Mouse (Mus musculus) gastrocnemius, adult 2 months (tissue): ENCODE measurements around the gene Abcc4. TPM values are rescaled to one million over a fixed set of nuclear protein-coding genes. Genes with fewer than 3 reads are reported as not detected.

Source experiments
- DNase-seq: peaks from one replicate; pipeline ENCODE4 v3.0.0; 2022
- H3K27ac ChIP-seq: fragments of 200-600 bp; 2 replicates; pipeline ENCODE4 v1.8.1; 2022; ENCODE audit warnings: mild to moderate bottlenecking
- H3K4me3 ChIP-seq: fragments of 200-600 bp; 2 replicates; pipeline ENCODE4 v1.8.1; 2022; ENCODE audit warnings: mild to moderate bottlenecking, moderate library complexity
- CTCF ChIP-seq: fragments of 200-600 bp; IDR thresholded peaks from 2 replicates; pipeline ENCODE4 v1.8.1; 2022; ENCODE audit warnings: antibody characterized with exemption, mild to moderate bottlenecking, moderate library complexity
- intact Hi-C: fragments of 180-260 bp; cut with DNase I; formaldehyde crosslinking; loops from one replicate; pipeline ENCODE4 v1.15.1; 2025
- total RNA-seq, 2 experiments: library from RNA; stranded (reverse); gene quantifications; 2 replicates each; pipeline ENCODE4 v1.2.3; 2021

Abcc4 gene
- total RNA-seq, 2 experiments from 2014 or later = 10.1 to 12.2 TPM

GRCm38 (mm10) chr14:118723920-118724693 is 18.1 kb upstream of the Abcc4 start:
- DNase-seq = no peak
- intact Hi-C loops = no loop called here
- no peak overlapping the region for H3K27ac ChIP-seq
- TF ChIP-seq CTCF = no peak
- no peak overlapping the region for H3K4me3 ChIP-seq

- Histone ChIP-seq H3K27ac (peak overlapping the region; percentile 76; the same call in 1 of the 2 replicates), H3K4me3 (no peak overlapping the region)
- no peak for DNase-seq
- intact Hi-C loops = no loop called here
- no peak for TF ChIP-seq CTCF
Observed at GRCm38 (mm10) chr14:118719566-118720174, 13.7 kb upstream of the Abcc4 start.

- TF ChIP-seq CTCF = no peak
- peak; percentile 63 for DNase-seq
- intact Hi-C loops = no loop called here
- Histone ChIP-seq H3K4me3 (no peak overlapping the region), H3K27ac (peak overlapping the region; percentile 76)
Observed at GRCm38 (mm10) chr14:118718576-118718975, 12.6 kb upstream of the Abcc4 start.

- H3K27ac ChIP-seq = 0 out of 2 replicates have a peak overlapping the region, but pooled peaks have one; percentile 20
- DNase-seq = peak; percentile 48
- no peak overlapping the region for H3K4me3 ChIP-seq
- TF ChIP-seq CTCF = no peak
- intact Hi-C loops = no loop called here
Observed at GRCm38 (mm10) chr14:118716372-118717312, 10.6 kb upstream of the Abcc4 start.

- no peak for DNase-seq
- TF ChIP-seq CTCF = no peak
- intact Hi-C loops = no loop called here
Observed at GRCm38 (mm10) chr14:118714720-118715119, 8.7 kb upstream of the Abcc4 start.

GRCm38 (mm10) chr14:118714320-118714719 is 8.3 kb upstream of the Abcc4 start:
- H3K4me3 ChIP-seq = no peak overlapping the region
- no peak overlapping the region; the same call in 1 of the 2 replicates for H3K27ac ChIP-seq
- TF ChIP-seq CTCF = no peak
- intact Hi-C loops = no loop called here
- no peak for DNase-seq

More at GRCm38 (mm10) chr14:118714720-118715119, 8.7 kb upstream of the Abcc4 start:
- no peak overlapping the region for H3K27ac ChIP-seq
- no peak overlapping the region for H3K4me3 ChIP-seq

- H3K4me3 ChIP-seq = peak overlapping the region; percentile 66
- intact Hi-C loops = no loop called here
- H3K27ac ChIP-seq = peak overlapping the region; percentile 82
- no peak for DNase-seq
- no peak for TF ChIP-seq CTCF
Observed at GRCm38 (mm10) chr14:118713869-118714268, 7.8 kb upstream of the Abcc4 start.

GRCm38 (mm10) chr14:118713408-118713807 is 7.4 kb upstream of the Abcc4 start:
- peak; percentile 35 for DNase-seq
- intact Hi-C loops = no loop called here
- no peak for TF ChIP-seq CTCF
- Histone ChIP-seq H3K27ac (peak overlapping the region; percentile 82), H3K4me3 (peak overlapping the region; percentile 66)

- peak overlapping the region; percentile 82 for H3K27ac ChIP-seq
- intact Hi-C loops = no loop called here
- no peak for DNase-seq
- no peak for TF ChIP-seq CTCF
- H3K4me3 ChIP-seq = peak overlapping the region; percentile 66
Observed at GRCm38 (mm10) chr14:118712889-118713288, 6.9 kb upstream of the Abcc4 start.

- peak overlapping the region; percentile 96 for H3K27ac ChIP-seq
Observed at GRCm38 (mm10) chr14:118710945-118711344, 4.9 kb upstream of the Abcc4 start.

GRCm38 (mm10) chr14:118709736-118710135 is 3.7 kb upstream of the Abcc4 start:
- peak overlapping the region; percentile 45 for H3K4me3 ChIP-seq
- H3K27ac ChIP-seq = peak overlapping the region; percentile 96
- TF ChIP-seq CTCF = peak; percentile 39
- DNase-seq = peak; percentile 92
- intact Hi-C loops = loop anchor here (10.0 kb wide), 1 partner anchor 295 kb away; no protein-coding TSS in a partner anchor

More at GRCm38 (mm10) chr14:118710945-118711344, 4.9 kb upstream of the Abcc4 start:
- no peak for DNase-seq
- H3K4me3 ChIP-seq = no peak overlapping the region
- intact Hi-C loops = no loop called here
- no peak for TF ChIP-seq CTCF

GRCm38 (mm10) chr14:118708126-118708525 is 2.1 kb upstream of the Abcc4 start:
- intact Hi-C loops = loop anchor here (10.0 kb wide), 1 partner anchor 297 kb away; no protein-coding TSS in a partner anchor
- no peak for DNase-seq
- no peak for TF ChIP-seq CTCF
- Histone ChIP-seq H3K27ac (peak overlapping the region; percentile 96), H3K4me3 (no peak overlapping the region)
